Mouse (Mus musculus): ENCODE results near the gene Dync1li1.

DNA sequence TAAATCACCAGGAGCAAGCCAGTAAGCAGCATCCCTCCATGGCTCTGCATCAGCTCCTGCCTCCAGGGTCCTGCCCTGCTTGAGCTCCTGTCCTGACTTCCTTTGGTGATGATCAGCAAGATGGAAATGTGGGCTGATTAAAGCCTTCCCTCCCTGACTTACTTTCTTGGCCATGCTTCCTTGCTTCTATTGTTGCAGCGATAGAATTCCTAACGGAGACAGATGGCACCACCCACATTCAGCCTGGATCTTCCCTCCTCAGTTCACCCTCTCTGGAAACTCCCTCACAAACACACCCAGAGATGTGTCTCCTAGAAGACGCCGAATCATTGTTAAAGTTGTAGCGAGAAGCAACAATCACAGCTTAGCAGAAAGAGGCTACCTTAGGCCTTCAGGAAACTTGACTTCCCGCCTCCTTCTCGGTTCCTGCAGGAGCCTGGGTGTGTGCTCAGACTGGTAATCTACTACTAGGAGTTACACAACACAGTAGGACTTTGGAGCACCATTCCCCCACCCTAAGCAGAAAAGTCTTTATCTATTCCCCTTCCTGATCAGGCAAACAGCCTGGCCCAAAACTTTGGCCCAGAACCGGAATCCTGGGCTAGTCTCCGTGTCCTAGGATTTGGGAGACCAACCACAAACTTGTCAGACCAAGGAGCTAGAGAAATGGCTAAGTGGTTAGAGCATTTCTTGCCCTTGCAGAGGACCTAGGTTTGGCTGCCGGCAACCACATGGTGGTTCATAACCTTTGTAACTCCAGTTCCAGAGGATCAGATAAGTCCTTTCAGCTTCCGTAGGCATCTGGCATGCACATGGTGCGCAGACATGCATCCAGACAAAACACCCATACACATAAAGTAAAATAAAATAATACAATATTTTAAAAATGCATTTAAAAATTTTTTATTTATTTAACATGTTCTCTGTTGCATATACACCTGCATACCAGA lies 41.8 kb upstream of the Dync1li1 start:
- TF ChIP-seq POLR2A (IDR thresholded peaks at IDR 0.05; ENCODE audit: borderline replicate concordance, extremely low read depth, low read depth, low read length) (no peak), CTCF (IDR thresholded peaks at IDR 0.05; ENCODE audit: insufficient read depth, low read length) (no peak)

All from lung, adult 2 months (tissue).